Mouse (Mus musculus) liver, embryonic 16.5 days (tissue): ENCODE results near the gene Iqgap3. TPM values are rescaled to one million over a fixed set of nuclear protein-coding genes. Genes with fewer than 3 reads are reported as not detected.

Source experiments
- polyA plus RNA-seq: library from polyadenylated mRNA; unstranded; fragments of >200 nt; fragmentation: Nextera tagmentation; extraction: Ambion mirVana; gene quantifications from 2 replicates; pipeline ENCODE4 v1.2.1, GENCODE M21; 2015

Gene Iqgap3
- polyA plus RNA-seq, 1 experiment from 2014 or later: 7.3 TPM

Other genes starting within 250 kb of the Iqgap3 start
- gene Sh2d2a, start 235.2 kb upstream of the Iqgap3 start, polyA plus RNA-seq: 0.29 and 0.37 TPM in 2 replicates
- 4.1 and 4.7 TPM in 2 replicates for gene Prcc, start 196.4 kb upstream of the Iqgap3 start, polyA plus RNA-seq
- 53.6 and 57.1 TPM in 2 replicates for gene Hdgf, start 175.7 kb upstream of the Iqgap3 start, polyA plus RNA-seq
- gene Mrpl24, start 162.5 kb upstream of the Iqgap3 start, polyA plus RNA-seq: 35.1 and 35.8 TPM in 2 replicates
- gene Isg20l2, start 151.7 kb upstream of the Iqgap3 start, polyA plus RNA-seq: 17.2 and 17.5 TPM in 2 replicates
- gene Rrnad1, start 151.3 kb upstream of the Iqgap3 start, polyA plus RNA-seq: 5.2 and 5.7 TPM in 2 replicates
- 0.09 and 0.25 TPM in 2 replicates for gene Crabp2, start 133.3 kb upstream of the Iqgap3 start, polyA plus RNA-seq
- 1.2 and 1.4 TPM in 2 replicates for gene Nes, start 110.9 kb upstream of the Iqgap3 start, polyA plus RNA-seq
- gene Bcan, start 81.7 kb upstream of the Iqgap3 start, polyA plus RNA-seq: 0.04 TPM in 1 of 2 replicates, not detected in the other
- not detected in 2 replicates for gene Hapln2, start 54.4 kb upstream of the Iqgap3 start, polyA plus RNA-seq
- 13.2 and 14.1 TPM in 2 replicates for gene Gpatch4, start 38.9 kb upstream of the Iqgap3 start, polyA plus RNA-seq
- 83.2 and 85.0 TPM in 2 replicates for gene Naxe, start 23.5 kb upstream of the Iqgap3 start, polyA plus RNA-seq
- gene Ttc24, start 3.7 kb upstream of the Iqgap3 start, polyA plus RNA-seq: not detected in 2 replicates
- gene Mef2d, start 60.4 kb downstream of the Iqgap3 start, polyA plus RNA-seq: 5.2 and 7.9 TPM in 2 replicates
- 4.8 and 6.3 TPM in 2 replicates for gene Rhbg, start 172.7 kb downstream of the Iqgap3 start, polyA plus RNA-seq
- 0.35 TPM in 1 of 2 replicates, not detected in the other for gene Gm38392, start 205.2 kb downstream of the Iqgap3 start, polyA plus RNA-seq
- gene Tsacc, start 215.0 kb downstream of the Iqgap3 start, polyA plus RNA-seq: 4.1 and 4.7 TPM in 2 replicates
- 213 and 227 TPM in 2 replicates for gene Cct3, start 215.1 kb downstream of the Iqgap3 start, polyA plus RNA-seq
- 97.1 and 97.9 TPM in 2 replicates for gene Glmp, start 243.1 kb downstream of the Iqgap3 start, polyA plus RNA-seq